Comparison of ENCODE assay signal across 14 mouse cellular contexts in the genomic region with DNA sequence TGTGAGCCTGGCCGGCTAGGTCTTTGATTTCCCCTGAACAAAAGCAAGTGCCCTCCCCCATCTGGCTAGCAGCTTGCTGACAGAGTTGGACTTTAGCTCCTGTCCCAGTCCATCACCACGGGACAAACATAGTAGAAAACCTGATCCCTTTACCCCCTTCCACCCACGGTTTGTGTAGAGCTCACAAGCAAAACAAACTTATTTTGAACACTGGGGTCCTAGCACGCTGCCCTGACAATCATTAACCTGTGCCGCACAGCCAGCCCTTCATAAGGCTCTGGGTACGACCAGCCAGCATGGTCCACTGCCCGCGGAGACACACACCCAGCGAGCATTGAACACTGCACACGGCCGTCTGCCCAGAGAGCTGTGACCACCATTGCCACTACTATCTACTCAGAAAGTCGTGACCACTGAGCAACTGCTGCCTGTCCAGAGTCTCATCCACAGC. TPM values are rescaled to one million over a fixed set of nuclear protein-coding genes. Genes with fewer than 3 reads are reported as not detected.
DNase-seq lines count a peak whose midpoint lies in the region; ATAC-seq and TF ChIP-seq lines count a peak whose summit lies in the region.
"Had no signal": no experiment of that assay in that cellular context is flagged by ENCODE, and none has a peak within 500 bp of the region (broad histone marks: within the 10 kb centered on the region; RNA-seq: fewer than 3 reads in every experiment).

A gene (plus strand): TSS at position 292 of the 451 bp plus-strand sequence.

- H3K4me3 ChIP-seq in heart, embryonic 16.5 days (ENCODE audit: low read length) = no peak within 1 kb of the TSS
- no peak within 1 kb of the TSS for H3K4me3 ChIP-seq in intestine, embryonic 15.5 days (replicated peaks)
- 0 out of 2 replicates have a peak within 1 kb of the TSS, but pooled peaks have one; percentile 4 for H3K4me3 ChIP-seq in kidney, postnatal 0 days (replicated peaks; ENCODE audit: low read depth, low read length)
- peak within 1 kb of the TSS; percentile 47 for H3K4me3 ChIP-seq in liver, embryonic 16.5 days (ENCODE audit: low read depth, low read length)
- H3K4me3 ChIP-seq: embryonic facial prominence, embryonic 15.5 days had no signal

- H3K9me3 ChIP-seq in heart, embryonic 16.5 days (replicated peaks; ENCODE audit: control insufficient read depth, low read length) = no peaks in the 10 kb centered on the region; the same call in 1 of the 2 replicates
- no peaks in the 10 kb centered on the region for H3K9me3 ChIP-seq in intestine, embryonic 15.5 days
- H3K9me3 ChIP-seq in kidney, postnatal 0 days (replicated peaks; ENCODE audit: low read length) = no peaks in the 10 kb centered on the region
- H3K9me3 ChIP-seq in liver, embryonic 16.5 days (replicated peaks; ENCODE audit: control insufficient read depth, low read length) = no peaks in the 10 kb centered on the region

- no peak within 1 kb of the TSS for H3K4me2 ChIP-seq in heart, embryonic 16.5 days (ENCODE audit: low read depth, low read length)
- H3K4me2 ChIP-seq in intestine, embryonic 15.5 days (replicated peaks) = peak within 1 kb of the TSS; percentile 4; the same call in 1 of the 2 replicates
- peak within 1 kb of the TSS; percentile 37 for H3K4me2 ChIP-seq in kidney, postnatal 0 days (ENCODE audit: low read length)
- peak within 1 kb of the TSS; percentile 39; the same call in 1 of the 2 replicates for H3K4me2 ChIP-seq in liver, embryonic 16.5 days (ENCODE audit: low read depth, low read length)
- H3K4me2 ChIP-seq: embryonic facial prominence, embryonic 15.5 days had no signal

- 75% methylated on average over 12 of the region's 12 CpGs for WGBS in heart, embryonic 16.5 days
- WGBS in intestine, embryonic 15.5 days = 52% methylated on average over 12 of the region's 12 CpGs
- WGBS in kidney, postnatal 0 days = 33% methylated on average over 12 of the region's 12 CpGs
- WGBS in liver, embryonic 16.5 days (ENCODE audit: insufficient replicate concordance) = 46% methylated on average over 12 of the region's 12 CpGs

- no peak for DNase-seq in heart, postnatal 14 days
- peak; percentile 46 for DNase-seq in kidney, postnatal 0 days (ENCODE audit: low spot score)
- DNase-seq in cerebellum, postnatal 4 days (ENCODE audit: low spot score in 2 of 2) = no peak
- DNase-seq in urinary bladder, adult 18-20 months (ENCODE audit: low spot score in 2 of 2) = no peak
- no peak for DNase-seq in right cerebral cortex, postnatal 36 days (ENCODE audit: low spot score in 2 of 2)
- DNase-seq: gastrocnemius, postnatal 14 days; thymus, postnatal 14 days had no signal

- no peak for ATAC-seq in heart, embryonic 16.5 days (replicated peaks; ENCODE audit: extremely low read depth, insufficient read depth, low FRiP score)
- peak; percentile 70 for ATAC-seq in intestine, embryonic 15.5 days
- ATAC-seq in kidney, postnatal 0 days (replicated peaks; ENCODE audit: low FRiP score, low read depth) = peak; percentile 95
- ATAC-seq in liver, embryonic 16.5 days (ENCODE audit: low read depth) = peak; percentile 74

- H3K36me3 ChIP-seq in heart, embryonic 16.5 days (ENCODE audit: control insufficient read depth, insufficient read depth) = no peaks in the 10 kb centered on the region
- H3K36me3 ChIP-seq in intestine, embryonic 15.5 days = no peaks in the 10 kb centered on the region
- H3K36me3 ChIP-seq in kidney, postnatal 0 days (ENCODE audit: insufficient read depth, low read length) = no peaks in the 10 kb centered on the region
- no peaks in the 10 kb centered on the region for H3K36me3 ChIP-seq in liver, embryonic 16.5 days (ENCODE audit: control insufficient read depth, insufficient read depth)
- H3K36me3 ChIP-seq: embryonic facial prominence, embryonic 15.5 days had no signal

- intact Hi-C loops in heart, postnatal 14 days (cut with DNase I) = no loop called here

- H3K27me3 ChIP-seq in heart, embryonic 16.5 days (ENCODE audit: control insufficient read depth, insufficient read depth, low read length) = no peaks in the 10 kb centered on the region
- no peaks in the 10 kb centered on the region for H3K27me3 ChIP-seq in intestine, embryonic 15.5 days (replicated peaks)
- no peaks in the 10 kb centered on the region for H3K27me3 ChIP-seq in kidney, postnatal 0 days (ENCODE audit: insufficient read depth, low read length)
- H3K27me3 ChIP-seq in liver, embryonic 16.5 days (ENCODE audit: control insufficient read depth, insufficient read depth, low read depth, low read length) = no peaks in the 10 kb centered on the region
- H3K27me3 ChIP-seq: embryonic facial prominence, embryonic 15.5 days had no signal

- no peak within 1 kb of the TSS for H3K9ac ChIP-seq in heart, embryonic 16.5 days (ENCODE audit: low read length)
- H3K9ac ChIP-seq in intestine, embryonic 15.5 days = no peak within 1 kb of the TSS
- H3K9ac ChIP-seq in kidney, postnatal 0 days (ENCODE audit: low read depth, low read length) = peak within 1 kb of the TSS; percentile 18; the same call in 1 of the 2 replicates
- H3K9ac ChIP-seq in liver, embryonic 16.5 days (ENCODE audit: low read depth, low read length) = peak within 1 kb of the TSS; percentile 48
- H3K9ac ChIP-seq: embryonic facial prominence, embryonic 15.5 days had no signal

- peaks cover 3% of the 10 kb centered on the region; the same call in 1 of the 2 replicates for H3K4me1 ChIP-seq in heart, embryonic 16.5 days (ENCODE audit: control insufficient read depth, insufficient read depth, low read length)
- no peaks in the 10 kb centered on the region; the same call in 1 of the 2 replicates for H3K4me1 ChIP-seq in intestine, embryonic 15.5 days (replicated peaks)
- peaks cover 17% of the 10 kb centered on the region; the same call in 1 of the 2 replicates for H3K4me1 ChIP-seq in kidney, postnatal 0 days (replicated peaks; ENCODE audit: insufficient read depth, low read length)
- H3K4me1 ChIP-seq in liver, embryonic 16.5 days (ENCODE audit: control insufficient read depth, low read depth, low read length) = no peaks in the 10 kb centered on the region; the same call in none of the 2 replicates
- H3K4me1 ChIP-seq: embryonic facial prominence, embryonic 15.5 days had no signal

- TF ChIP-seq CTCF in kidney, postnatal 0 days (IDR thresholded peaks at IDR 0.05; ENCODE audit: low read depth) = no peak

- peak within 1 kb of the TSS; percentile 32; the same call in 1 of the 2 replicates for H3K27ac ChIP-seq in heart, embryonic 16.5 days (ENCODE audit: low read length)
- no peak within 1 kb of the TSS for H3K27ac ChIP-seq in intestine, embryonic 15.5 days
- peak within 1 kb of the TSS; percentile 78 for H3K27ac ChIP-seq in kidney, postnatal 0 days
- peak within 1 kb of the TSS; percentile 69 for H3K27ac ChIP-seq in liver, embryonic 16.5 days (ENCODE audit: low read length)
- H3K27ac ChIP-seq: embryonic facial prominence, embryonic 15.5 days; macrophage had no signal

RNA-seq across cellular contexts. Expression of the gene that starts here (rescaled TPM):
- polyA plus RNA-seq in heart, embryonic 16.5 days (2015; fragmentation: Nextera tagmentation; extraction: Ambion mirVana) = 0.19 and 0.45 TPM in 2 replicates
- total RNA-seq in heart, postnatal 14 days (2021) = not detected
- polyA plus RNA-seq in intestine, embryonic 15.5 days (2015; fragmentation: Nextera tagmentation; extraction: Ambion mirVana) = 3.2 and 9.4 TPM in 2 replicates
- 11.8 and 15.3 TPM in 2 replicates for polyA plus RNA-seq in kidney, postnatal 0 days (2015; fragmentation: Nextera tagmentation; extraction: Ambion mirVana)
- polyA plus RNA-seq in liver, embryonic 16.5 days (2015; fragmentation: Nextera tagmentation; extraction: Ambion mirVana) = 339 and 343 TPM in 2 replicates
- total RNA-seq: gastrocnemius, postnatal 14 days; left cerebral cortex, adult 18-20 months had no signal
- polyA plus RNA-seq: macrophage; neural tube, embryonic 14.5 days had no signal

Comparison
In these comparisons a context has a peak if more than half of its experiments do, and no peak if none do; other contexts are left out.
1. RNA of the gene that starts here (polyA plus RNA-seq): 339 to 343 TPM in liver, embryonic 16.5 days; 11.8 to 15.3 TPM in kidney, postnatal 0 days, 3.2 to 9.4 TPM in intestine, embryonic 15.5 days and 0.19 to 0.45 TPM in heart, embryonic 16.5 days; every median in the first group is over 10 times any median in the second.
2. H3K4me3 ChIP-seq: peak in kidney, postnatal 0 days (single experiment) and liver, embryonic 16.5 days (single experiment); none in heart, embryonic 16.5 days (single experiment) and intestine, embryonic 15.5 days (single experiment).
3. H3K9ac ChIP-seq: peak in kidney, postnatal 0 days (single experiment) and liver, embryonic 16.5 days (single experiment); none in heart, embryonic 16.5 days (single experiment) and intestine, embryonic 15.5 days (single experiment).